Mouse (Mus musculus) heart, postnatal 0 days (tissue): ENCODE measurements around the gene Dpm2. TPM values are rescaled to one million over a fixed set of nuclear protein-coding genes. Genes with fewer than 3 reads are reported as not detected.
A peak's percentile ranks its signal among the peaks of the same experiment; 100 is the strongest.

Source experiments
- ATAC-seq: fragments of 200-750 bp; cut with Nextera tagmentation; 2 replicates; pipeline ENCODE4 v1.8.0; 2017; ENCODE audit warnings: low read depth, moderate number of reproducible peaks, moderate library complexity; ENCODE audit not compliant: insufficient read depth
- DNase-seq: peaks from one replicate; pipeline ENCODE4 v3.0.0-alpha.2; 2016; ENCODE audit warnings: low spot score
- H3K27ac ChIP-seq: fragments of 300-500 bp; sonication (generic); 2 replicates; pipeline ENCODE4 v1.5.1; 2014; ENCODE audit warnings: low read depth, mild to moderate bottlenecking
- H3K27me3 ChIP-seq: fragments of 300-500 bp; sonication (generic); 2 replicates; pipeline ENCODE4 v1.6.1; 2014; ENCODE audit warnings: low read length, mixed read lengths; ENCODE audit not compliant: control insufficient read depth, insufficient read depth
- H3K36me3 ChIP-seq: fragments of 300-500 bp; sonication (generic); replicated peaks from 2 replicates; pipeline ENCODE4 v1.6.1; 2014; ENCODE audit warnings: low read length, mixed read lengths; ENCODE audit not compliant: control insufficient read depth, insufficient read depth
- H3K4me1 ChIP-seq: fragments of 300-500 bp; sonication (generic); 2 replicates; pipeline ENCODE4 v1.6.1; 2014; ENCODE audit warnings: antibody characterized with exemption; ENCODE audit not compliant: control insufficient read depth, insufficient read depth
- H3K4me2 ChIP-seq: fragments of 300-500 bp; sonication (generic); 2 replicates; pipeline ENCODE4 v1.6.1; 2014; ENCODE audit warnings: low read depth, mild to moderate bottlenecking, low read length, moderate library complexity
- H3K4me3 ChIP-seq: fragments of 300-500 bp; sonication (generic); 2 replicates; pipeline ENCODE4 v1.5.1; 2014; ENCODE audit warnings: low read depth, low read length
- H3K9ac ChIP-seq: fragments of 300-500 bp; sonication (generic); replicated peaks from 2 replicates; pipeline ENCODE4 v1.6.1; 2014; ENCODE audit warnings: low read depth, low read length, mixed read lengths
- H3K9me3 ChIP-seq: fragments of 300-500 bp; sonication (generic); replicated peaks from 2 replicates; pipeline ENCODE4 v1.6.1; 2016; ENCODE audit warnings: low read length; ENCODE audit not compliant: control insufficient read depth
- CTCF ChIP-seq: IDR thresholded peaks from 2 replicates; pipeline ENCODE4 v1.5.1; 2016; ENCODE audit warnings: antibody characterized with exemption, control low read depth, low read depth
- EP300 ChIP-seq: IDR thresholded peaks from 2 replicates; pipeline ENCODE4 v1.6.1; 2016; ENCODE audit warnings: antibody characterized with exemption, low read depth
- WGBS: fragments of 180-500 bp; shearing (Covaris S2); extraction: QIAGEN DNeasy Blood & Tissue Kit; methylation state at CpG from one replicate; pipeline ENCODE4 v1.1.7; 2014; 5-methylcytosine and 5-hydroxymethylcytosine counted together
- polyA plus RNA-seq: library from polyadenylated mRNA; unstranded; fragments of >200 nt; fragmentation: Nextera tagmentation; extraction: Ambion mirVana; gene quantifications from 2 replicates; pipeline ENCODE4 v1.2.1, GENCODE M21; 2015
- total RNA-seq: library from RNA; depleted of rRNA; stranded (reverse); fragments of >200 nt; gene quantifications from 2 replicates; pipeline ENCODE4 v1.2.3, GENCODE M21; 2014; ENCODE audit warnings: low replicate concordance; rRNA removed

Dpm2 gene
- total and polyA plus RNA-seq, 2 experiments from 2014 or later = 31.0 to 56.1 TPM

- ATAC-seq (no peak), DNase-seq (no peak)
- Histone ChIP-seq H3K9me3 (no peaks in the 10 kb centered on the region), H3K27me3 (no peaks in the 10 kb centered on the region), H3K27ac (no peak overlapping the region), H3K4me3 (no peak overlapping the region), H3K4me2 (no peak overlapping the region), H3K4me1 (peaks cover 32% of the 10 kb centered on the region), H3K9ac (no peak overlapping the region), H3K36me3 (peaks cover 51% of the 10 kb centered on the region)
- no peak for TF ChIP-seq EP300
- TF ChIP-seq CTCF = no peak
- WGBS = 82% methylated on average over 9 of the region's 9 CpGs
Observed at GRCm38 (mm10) chr2:32618051-32618450, 47.4 kb downstream of the Dpm2 start.

GRCm38 (mm10) chr2:32620682-32621516 lies 50.2 kb downstream of the Dpm2 start:
- peak; percentile 98 for DNase-seq
- no peak overlapping the region for H3K4me3 ChIP-seq

DNA sequence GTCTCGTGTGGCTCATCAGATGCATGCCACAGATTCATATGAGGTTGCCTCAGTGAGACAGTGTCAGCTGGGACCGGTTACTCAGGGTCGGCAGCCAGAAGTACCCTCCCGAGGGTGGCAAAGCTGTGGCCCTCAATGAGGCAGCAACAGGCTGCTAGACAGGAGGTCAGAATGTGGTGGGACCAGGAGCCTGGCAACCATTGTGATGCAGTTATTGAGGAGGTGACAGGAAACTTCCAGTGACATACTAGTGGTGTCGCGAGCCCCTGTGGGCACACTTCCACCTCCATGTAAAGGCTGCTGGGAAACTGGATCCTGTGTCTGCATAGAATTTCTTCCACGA lies 50.8 kb downstream of the Dpm2 start, which contains the start of gene Ak1:
TSS of gene Ak1 (plus strand) at position 242 of the 343 bp plus-strand sequence.
- no peak for DNase-seq
- TF ChIP-seq CTCF = no peak
- TF ChIP-seq EP300 = peak; percentile 24; the same call in 1 of the 2 replicates
- Histone ChIP-seq H3K4me3 (no peak within 1 kb of the TSS), H3K4me2 (peak within 1 kb of the TSS; percentile 36), H3K4me1 (peaks cover 42% of the 10 kb centered on the region), H3K9me3 (no peaks in the 10 kb centered on the region), H3K27ac (peak within 1 kb of the TSS; percentile 94), H3K36me3 (peaks cover 25% of the 10 kb centered on the region; the same call in 1 of the 2 replicates), H3K9ac (peak within 1 kb of the TSS; percentile 35), H3K27me3 (no peaks in the 10 kb centered on the region)
- no peak; the same call in 1 of the 2 replicates for ATAC-seq
- WGBS = 9% methylated on average over 7 of the region's 7 CpGs

More at GRCm38 (mm10) chr2:32620682-32621516, 50.2 kb downstream of the Dpm2 start:
- peak; percentile 80 for ATAC-seq
- peaks cover 42% of the 10 kb centered on the region for H3K4me1 ChIP-seq
- peak overlapping the region; percentile 94 for H3K27ac ChIP-seq
- no peak for TF ChIP-seq CTCF
- peak; percentile 99 for TF ChIP-seq EP300
- peaks cover 25% of the 10 kb centered on the region; the same call in 1 of the 2 replicates for H3K36me3 ChIP-seq
- WGBS = 11% methylated on average over 4 of the region's 4 CpGs
- no peaks in the 10 kb centered on the region for H3K27me3 ChIP-seq
- no peaks in the 10 kb centered on the region for H3K9me3 ChIP-seq
- peak overlapping the region; percentile 36 for H3K4me2 ChIP-seq
- peak overlapping the region; percentile 35 for H3K9ac ChIP-seq

Other genes starting within 250 kb of the Dpm2 start
- 61.9 and 79.9 TPM in 2 replicates for gene Ciz1, start 218.5 kb upstream of the Dpm2 start, total RNA-seq
- 17.6 and 18.5 TPM in 2 replicates for gene Ciz1, start 218.5 kb upstream of the Dpm2 start, polyA plus RNA-seq
- gene Dnm1, start 217.5 kb upstream of the Dpm2 start, total RNA-seq = 3.4 and 10.3 TPM in 2 replicates
- gene Dnm1, start 217.5 kb upstream of the Dpm2 start, polyA plus RNA-seq = 1.5 and 1.6 TPM in 2 replicates
- gene 1110008P14Rik, start 188.9 kb upstream of the Dpm2 start, total RNA-seq = 159 and 195 TPM in 2 replicates
- 77.0 and 84.9 TPM in 2 replicates for gene 1110008P14Rik, start 188.9 kb upstream of the Dpm2 start, polyA plus RNA-seq
- 1.1 and 6.0 TPM in 2 replicates for gene Lcn2, start 182.6 kb upstream of the Dpm2 start, total RNA-seq
- 1.8 and 2.0 TPM in 2 replicates for gene Lcn2, start 182.6 kb upstream of the Dpm2 start, polyA plus RNA-seq
- gene Ptges2, start 175.0 kb upstream of the Dpm2 start, total RNA-seq = 33.9 and 46.7 TPM in 2 replicates
- 62.6 and 65.4 TPM in 2 replicates for gene Ptges2, start 175.0 kb upstream of the Dpm2 start, polyA plus RNA-seq
- gene Naif1, start 120.4 kb upstream of the Dpm2 start, total RNA-seq = 3.2 and 4.2 TPM in 2 replicates
- gene Naif1, start 120.4 kb upstream of the Dpm2 start, polyA plus RNA-seq = 3.3 and 3.5 TPM in 2 replicates
- 12.5 and 16.0 TPM in 2 replicates for gene Slc25a25, start 119.4 kb upstream of the Dpm2 start, total RNA-seq
- gene Slc25a25, start 119.4 kb upstream of the Dpm2 start, polyA plus RNA-seq = 6.5 and 6.6 TPM in 2 replicates
- 11.2 and 12.3 TPM in 2 replicates for gene Fam102a, start 35.5 kb upstream of the Dpm2 start, total RNA-seq
- 2.8 and 3.1 TPM in 2 replicates for gene Fam102a, start 35.5 kb upstream of the Dpm2 start, polyA plus RNA-seq
- gene Pip5kl1, start 3.9 kb downstream of the Dpm2 start, total RNA-seq = not detected in 2 replicates
- gene Pip5kl1, start 3.9 kb downstream of the Dpm2 start, polyA plus RNA-seq = 0.18 TPM in 1 of 2 replicates, not detected in the other
- not detected in 2 replicates for gene 9430097D07Rik, start 4.8 kb downstream of the Dpm2 start, total RNA-seq
- not detected in 2 replicates for gene 9430097D07Rik, start 4.8 kb downstream of the Dpm2 start, polyA plus RNA-seq
- gene St6galnac4, start 16.2 kb downstream of the Dpm2 start, total RNA-seq = 25.7 and 28.0 TPM in 2 replicates
- gene St6galnac4, start 16.2 kb downstream of the Dpm2 start, polyA plus RNA-seq = 25.5 and 27.0 TPM in 2 replicates
- gene St6galnac6, start 28.9 kb downstream of the Dpm2 start, total RNA-seq = 102 and 117 TPM in 2 replicates
- 44.1 and 44.3 TPM in 2 replicates for gene St6galnac6, start 28.9 kb downstream of the Dpm2 start, polyA plus RNA-seq
- gene Ak1, start 50.9 kb downstream of the Dpm2 start, total RNA-seq = 544 and 572 TPM in 2 replicates
- gene Ak1, start 50.9 kb downstream of the Dpm2 start, polyA plus RNA-seq = 721 and 737 TPM in 2 replicates
- gene Eng, start 75.7 kb downstream of the Dpm2 start, total RNA-seq = 123 and 148 TPM in 2 replicates
- gene Eng, start 75.7 kb downstream of the Dpm2 start, polyA plus RNA-seq = 133 and 137 TPM in 2 replicates
- 13.6 and 14.5 TPM in 2 replicates for gene Fpgs, start 133.3 kb downstream of the Dpm2 start, total RNA-seq
- gene Fpgs, start 133.3 kb downstream of the Dpm2 start, polyA plus RNA-seq = 8.5 and 10.9 TPM in 2 replicates
- gene Cdk9, start 142.2 kb downstream of the Dpm2 start, total RNA-seq = 42.4 and 58.4 TPM in 2 replicates
- 33.1 and 35.5 TPM in 2 replicates for gene Cdk9, start 142.2 kb downstream of the Dpm2 start, polyA plus RNA-seq
- 17.0 and 26.2 TPM in 2 replicates for gene Sh2d3c, start 150.2 kb downstream of the Dpm2 start, total RNA-seq
- gene Sh2d3c, start 150.2 kb downstream of the Dpm2 start, polyA plus RNA-seq = 22.9 and 24.2 TPM in 2 replicates
- gene 6330409D20Rik, start 170.2 kb downstream of the Dpm2 start, total RNA-seq = not detected in 2 replicates
- 0.15 TPM in 1 of 2 replicates, not detected in the other for gene 6330409D20Rik, start 170.2 kb downstream of the Dpm2 start, polyA plus RNA-seq
- gene Tor2a, start 186.4 kb downstream of the Dpm2 start, total RNA-seq = 34.6 and 65.3 TPM in 2 replicates
- 27.5 and 28.5 TPM in 2 replicates for gene Tor2a, start 186.4 kb downstream of the Dpm2 start, polyA plus RNA-seq
- 1.9 TPM in 1 of 2 replicates, not detected in the other for gene Ttc16, start 204.8 kb downstream of the Dpm2 start, total RNA-seq
- gene Ttc16, start 204.8 kb downstream of the Dpm2 start, polyA plus RNA-seq = 0.08 and 0.21 TPM in 2 replicates
- gene Ptrh1, start 204.9 kb downstream of the Dpm2 start, total RNA-seq = 4.8 and 5.3 TPM in 2 replicates
- 2.6 and 2.9 TPM in 2 replicates for gene Ptrh1, start 204.9 kb downstream of the Dpm2 start, polyA plus RNA-seq
- not detected in 2 replicates for gene Cfap157, start 213.6 kb downstream of the Dpm2 start, total RNA-seq
- 0.22 and 0.56 TPM in 2 replicates for gene Cfap157, start 213.6 kb downstream of the Dpm2 start, polyA plus RNA-seq